9 mouse cellular contexts compared by ENCODE assay signal in the genomic region with DNA sequence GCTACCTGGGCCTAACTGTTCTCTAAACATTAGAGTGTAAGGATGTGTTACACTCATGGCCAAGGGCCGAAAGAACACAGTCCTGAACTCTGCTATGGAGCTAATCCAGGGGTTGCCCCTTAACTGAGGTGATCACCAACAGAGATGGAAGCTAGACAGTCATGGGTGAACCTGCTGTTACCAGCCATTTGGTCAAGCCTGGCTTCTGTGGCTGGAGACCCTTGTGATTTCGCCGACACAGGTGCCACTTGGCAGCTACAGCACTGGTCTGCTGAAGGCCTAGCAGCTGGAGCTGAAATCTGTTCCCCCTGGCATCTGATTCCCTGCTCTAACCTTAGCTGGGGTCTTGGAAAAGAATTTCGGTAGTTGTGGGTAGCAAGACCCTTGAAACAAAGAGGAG. TPM values are rescaled to one million over a fixed set of nuclear protein-coding genes. Genes with fewer than 3 reads are reported as not detected.
A peak's percentile ranks its signal among the peaks of the same experiment; 100 is the strongest.
DNase-seq lines count a peak whose midpoint lies in the region; ATAC-seq and TF ChIP-seq lines count a peak whose summit lies in the region.
"Had no signal": no experiment of that assay in that cellular context is flagged by ENCODE, and none has a peak within 500 bp of the region (broad histone marks: within the 10 kb centered on the region; RNA-seq: fewer than 3 reads in every experiment).

No protein-coding gene starts in this region.

- H3K9me3 ChIP-seq in forebrain, embryonic 13.5 days (replicated peaks) = no peaks in the 10 kb centered on the region
- no peaks in the 10 kb centered on the region for H3K9me3 ChIP-seq in neural tube, embryonic 14.5 days (ENCODE audit: control insufficient read depth, low read length)

- H3K9ac ChIP-seq in forebrain, embryonic 13.5 days = peak overlapping the region; percentile 96
- H3K9ac ChIP-seq in neural tube, embryonic 14.5 days (replicated peaks; ENCODE audit: low read depth, low read length) = peak overlapping the region; percentile 34; the same call in 1 of the 2 replicates

- 81% methylated on average over 4 of the region's 4 CpGs for WGBS in forebrain, embryonic 13.5 days
- 85% methylated on average over 4 of the region's 4 CpGs for WGBS in neural tube, embryonic 14.5 days

- H3K27ac ChIP-seq in left cerebral cortex, adult 2 months = peak overlapping the region; percentile 77; the same call in 1 of the 2 replicates
- H3K27ac ChIP-seq in forebrain, embryonic 13.5 days = peak overlapping the region; percentile 92; the same call in 1 of the 2 replicates
- H3K27ac ChIP-seq in neural tube, embryonic 14.5 days (ENCODE audit: low read depth, low read length) = peak overlapping the region; percentile 39; the same call in 1 of the 2 replicates

- no peak overlapping the region for H3K4me3 ChIP-seq in left cerebral cortex, adult 2 months
- peak overlapping the region; percentile 92 for H3K4me3 ChIP-seq in forebrain, embryonic 13.5 days
- H3K4me3 ChIP-seq in neural tube, embryonic 14.5 days (ENCODE audit: low read depth, low read length) = no peak overlapping the region; the same call in 1 of the 2 replicates

- no peak for TF ChIP-seq CTCF in left cerebral cortex, adult 2 months (IDR thresholded peaks at IDR 0.05)

- ATAC-seq in forebrain, embryonic 13.5 days = no peak
- no peak for ATAC-seq in neural tube, embryonic 14.5 days (ENCODE audit: low read depth)
- ATAC-seq: Patski had no signal

- H3K36me3 ChIP-seq in forebrain, embryonic 13.5 days (ENCODE audit: poor library complexity, severe bottlenecking) = peaks cover 80% of the 10 kb centered on the region
- H3K36me3 ChIP-seq in neural tube, embryonic 14.5 days (ENCODE audit: control insufficient read depth, insufficient read depth, low read length) = peaks cover 60% of the 10 kb centered on the region

- H3K4me1 ChIP-seq in forebrain, embryonic 13.5 days = peaks cover 80% of the 10 kb centered on the region
- H3K4me1 ChIP-seq in neural tube, embryonic 14.5 days (ENCODE audit: control insufficient read depth, insufficient read depth, low read length) = peaks cover 62% of the 10 kb centered on the region

- H3K27me3 ChIP-seq in forebrain, embryonic 13.5 days = no peaks in the 10 kb centered on the region
- H3K27me3 ChIP-seq in neural tube, embryonic 14.5 days (ENCODE audit: control insufficient read depth, insufficient read depth, low read length) = no peaks in the 10 kb centered on the region; the same call in 1 of the 2 replicates
- H3K27me3 ChIP-seq: Patski had no signal

- H3K4me2 ChIP-seq in forebrain, embryonic 13.5 days = peak overlapping the region; percentile 91
- peak overlapping the region; percentile 74 for H3K4me2 ChIP-seq in neural tube, embryonic 14.5 days (ENCODE audit: low read depth, low read length)

- no peak for DNase-seq in left cerebral cortex, adult 2 months (ENCODE audit: extremely low spot score in 1 of 2, low spot score in 2 of 2)
- no peak for DNase-seq in left cerebral cortex, postnatal 4 days
- DNase-seq in kidney, postnatal 14 days = peak; percentile 10
- no peak for DNase-seq in layer of hippocampus, adult 18-20 months (ENCODE audit: low spot score in 2 of 2)
- no peak for DNase-seq in layer of hippocampus, adult 8-10 months (ENCODE audit: low spot score in 2 of 2)
- no peak for DNase-seq in embryo, embryonic 10 days (ENCODE audit: low spot score)

- intact Hi-C loops in left cerebral cortex, adult 2 months (cut with DNase I) = no loop called here
- intact Hi-C loops in left cerebral cortex, postnatal 4 days (cut with DNase I) = loop anchor here (10.0 kb wide), 1 partner anchor 142 kb away; no protein-coding TSS in a partner anchor

RNA-seq across cellular contexts. Expression of a gene that starts 6.3 kb away (rescaled TPM):
- total RNA-seq in left cerebral cortex, adult 2 months (2021) = 10 to 100 TPM; 21.3 to 22.4 TPM
- total RNA-seq in left cerebral cortex, postnatal 4 days (2021) = 10 to 100 TPM; 42.3 to 45.5 TPM
- polyA plus RNA-seq in forebrain, embryonic 13.5 days (2015; fragmentation: Nextera tagmentation; extraction: Ambion mirVana) = 46.9 and 55.3 TPM in 2 replicates
- 37.7 and 58.9 TPM in 2 replicates for polyA plus RNA-seq in neural tube, embryonic 14.5 days (2014; fragmentation: Nextera tagmentation; extraction: Ambion mirVana)
- total RNA-seq in layer of hippocampus, adult 18-20 months (2021) = 10 to 100 TPM; 19.2 to 20.5 TPM
- 10 to 100 TPM; 17.3 to 22.8 (median 20.6) TPM for total RNA-seq in layer of hippocampus, adult 8-10 months (2022)

Comparison
In these comparisons a context has a peak if more than half of its experiments do, and no peak if none do; other contexts are left out.
1. H3K27ac ChIP-seq: peak in every context shown above with its lines; median percentile 92 in forebrain, embryonic 13.5 days; 77 in left cerebral cortex, adult 2 months; 39 in neural tube, embryonic 14.5 days.